Mouse (Mus musculus): ENCODE data around the gene Pld6. TPM values are rescaled to one million over a fixed set of nuclear protein-coding genes. Genes with fewer than 3 reads are reported as not detected.

Gene Pld6
- total RNA-seq, 2 experiments from 2014 or later: not detected

GRCm38 (mm10) chr11:59786444-59787198 is 824 bp downstream of the Pld6 start:
- no peak for ATAC-seq (ENCODE audit: poor library complexity, severe bottlenecking)

GRCm38 (mm10) chr11:59783591-59783990 is 3.9 kb downstream of the Pld6 start:
- ATAC-seq (ENCODE audit: poor library complexity, severe bottlenecking): no peak

- no peak for ATAC-seq (ENCODE audit: poor library complexity, severe bottlenecking)
Measured at GRCm38 (mm10) chr11:59782091-59782590, 5.3 kb downstream of the Pld6 start.

GRCm38 (mm10) chr11:59780241-59780640 is 7.2 kb downstream of the Pld6 start:
- no peak for ATAC-seq (ENCODE audit: poor library complexity, severe bottlenecking)

- ATAC-seq (ENCODE audit: poor library complexity, severe bottlenecking): no peak
Measured at GRCm38 (mm10) chr11:59779406-59779805, 8.0 kb downstream of the Pld6 start.

GRCm38 (mm10) chr11:59778874-59779223 is 8.6 kb downstream of the Pld6 start:
- no peak for ATAC-seq (ENCODE audit: poor library complexity, severe bottlenecking)

GRCm38 (mm10) chr11:59778181-59778873 is 9.1 kb downstream of the Pld6 start:
- peak; percentile 99 for ATAC-seq (ENCODE audit: poor library complexity, severe bottlenecking)

- no peak for ATAC-seq (ENCODE audit: poor library complexity, severe bottlenecking)
Measured at GRCm38 (mm10) chr11:59777259-59777658, 10.2 kb downstream of the Pld6 start.

GRCm38 (mm10) chr11:59775435-59776148 is 11.9 kb downstream of the Pld6 start:
- no peak for ATAC-seq (ENCODE audit: poor library complexity, severe bottlenecking)

GRCm38 (mm10) chr11:59774522-59774921 is 12.9 kb downstream of the Pld6 start:
- ATAC-seq (ENCODE audit: poor library complexity, severe bottlenecking): no peak

GRCm38 (mm10) chr11:59772902-59773301 is 14.5 kb downstream of the Pld6 start:
- no peak for ATAC-seq (ENCODE audit: poor library complexity, severe bottlenecking)

GRCm38 (mm10) chr11:59772291-59772690 is 15.2 kb downstream of the Pld6 start:
- ATAC-seq (ENCODE audit: poor library complexity, severe bottlenecking): no peak

GRCm38 (mm10) chr11:59770753-59771152 is 16.7 kb downstream of the Pld6 start:
- ATAC-seq (ENCODE audit: poor library complexity, severe bottlenecking): no peak

GRCm38 (mm10) chr11:59769738-59770137 is 17.7 kb downstream of the Pld6 start:
- ATAC-seq (ENCODE audit: poor library complexity, severe bottlenecking): no peak

- ATAC-seq (ENCODE audit: poor library complexity, severe bottlenecking): no peak
Measured at GRCm38 (mm10) chr11:59769307-59769706, 18.1 kb downstream of the Pld6 start.

- no peak for ATAC-seq (ENCODE audit: poor library complexity, severe bottlenecking)
Measured at GRCm38 (mm10) chr11:59760796-59761195, 26.6 kb downstream of the Pld6 start.

- no peak for ATAC-seq (ENCODE audit: poor library complexity, severe bottlenecking)
Measured at GRCm38 (mm10) chr11:59759626-59760025, 27.8 kb downstream of the Pld6 start.

- ATAC-seq (ENCODE audit: poor library complexity, severe bottlenecking): no peak
Measured at GRCm38 (mm10) chr11:59759178-59759577, 28.3 kb downstream of the Pld6 start.

- no peak for ATAC-seq (ENCODE audit: poor library complexity, severe bottlenecking)
Measured at GRCm38 (mm10) chr11:59758191-59758985, 29.1 kb downstream of the Pld6 start.

- no peak for ATAC-seq (ENCODE audit: poor library complexity, severe bottlenecking)
Measured at GRCm38 (mm10) chr11:59756351-59756750, 31.1 kb downstream of the Pld6 start.

GRCm38 (mm10) chr11:59754504-59754903 is 32.9 kb downstream of the Pld6 start:
- ATAC-seq (ENCODE audit: poor library complexity, severe bottlenecking): no peak
